Mouse (Mus musculus) limb, embryonic 14.5 days (tissue): ENCODE measurements at regions not wholly inside any gene's neighbourhood (a gene's known extent, or its start where the extent isn't known, plus 50 kb on each side); places are given as distances from the start of the nearest gene placed in this dataset.

Source experiments
- ATAC-seq: fragments of 200-750 bp; cut with Nextera tagmentation; 2 replicates; pipeline ENCODE4 v1.8.0; 2017; ENCODE audit warnings: low read depth, moderate number of reproducible peaks, moderate TSS enrichment; ENCODE audit not compliant: low FRiP score
- DNase-seq: peaks from one replicate; pipeline ENCODE4 v3.0.0-alpha.2; 2015; ENCODE audit warnings: low spot score
- H3K27ac ChIP-seq: fragments of 300-500 bp; sonication (generic); replicated peaks from 2 replicates; pipeline ENCODE4 v1.5.1; 2014; ENCODE audit warnings: low read depth, mild to moderate bottlenecking, low read length, moderate library complexity, mixed read lengths
- H3K27me3 ChIP-seq: fragments of 300-500 bp; sonication (generic); 2 replicates; pipeline ENCODE4 v1.6.1; 2014; ENCODE audit warnings: low read length, mixed read lengths; ENCODE audit not compliant: control insufficient read depth, insufficient read depth
- H3K36me3 ChIP-seq: fragments of 300-500 bp; sonication (generic); 2 replicates; pipeline ENCODE4 v1.6.1; 2014; ENCODE audit warnings: mild to moderate bottlenecking, low read length, moderate library complexity, mixed read lengths; ENCODE audit not compliant: control insufficient read depth, insufficient read depth
- H3K4me1 ChIP-seq: fragments of 300-500 bp; sonication (generic); 2 replicates; pipeline ENCODE4 v1.6.1; 2014; ENCODE audit warnings: antibody characterized with exemption, low read length, mixed read lengths; ENCODE audit not compliant: control insufficient read depth, insufficient read depth
- H3K4me2 ChIP-seq: fragments of 300-500 bp; sonication (generic); replicated peaks from 2 replicates; pipeline ENCODE4 v1.6.1; 2014; ENCODE audit warnings: low read depth, mild to moderate bottlenecking, low read length, moderate library complexity; ENCODE audit not compliant: severe bottlenecking
- H3K4me3 ChIP-seq: fragments of 300-500 bp; sonication (generic); replicated peaks from 2 replicates; pipeline ENCODE4 v1.5.1; 2014; ENCODE audit warnings: low read length
- H3K9ac ChIP-seq: fragments of 300-500 bp; sonication (generic); 2 replicates; pipeline ENCODE4 v1.6.1; 2014; ENCODE audit warnings: mild to moderate bottlenecking, low read depth, low read length, moderate library complexity; ENCODE audit not compliant: severe bottlenecking
- H3K9me3 ChIP-seq: fragments of 300-500 bp; sonication (generic); 2 replicates; pipeline ENCODE4 v1.6.1; 2016; ENCODE audit warnings: low read length; ENCODE audit not compliant: control insufficient read depth
- POLR2A ChIP-seq: fragments of 200-500 bp; IDR thresholded peaks from 2 replicates; pipeline ENCODE4 v1.8.0; 2012; ENCODE audit warnings: inconsistent platforms, mild to moderate bottlenecking, moderate library complexity, borderline replicate concordance; ENCODE audit not compliant: insufficient read depth, insufficient read length; ENCODE audit errors: extremely low read depth
- WGBS: fragments of 180-500 bp; shearing (Covaris S2); extraction: QIAGEN DNeasy Blood & Tissue Kit; methylation state at CpG from one replicate; pipeline ENCODE4 v1.1.7; 2014; 5-methylcytosine and 5-hydroxymethylcytosine counted together

DNA sequence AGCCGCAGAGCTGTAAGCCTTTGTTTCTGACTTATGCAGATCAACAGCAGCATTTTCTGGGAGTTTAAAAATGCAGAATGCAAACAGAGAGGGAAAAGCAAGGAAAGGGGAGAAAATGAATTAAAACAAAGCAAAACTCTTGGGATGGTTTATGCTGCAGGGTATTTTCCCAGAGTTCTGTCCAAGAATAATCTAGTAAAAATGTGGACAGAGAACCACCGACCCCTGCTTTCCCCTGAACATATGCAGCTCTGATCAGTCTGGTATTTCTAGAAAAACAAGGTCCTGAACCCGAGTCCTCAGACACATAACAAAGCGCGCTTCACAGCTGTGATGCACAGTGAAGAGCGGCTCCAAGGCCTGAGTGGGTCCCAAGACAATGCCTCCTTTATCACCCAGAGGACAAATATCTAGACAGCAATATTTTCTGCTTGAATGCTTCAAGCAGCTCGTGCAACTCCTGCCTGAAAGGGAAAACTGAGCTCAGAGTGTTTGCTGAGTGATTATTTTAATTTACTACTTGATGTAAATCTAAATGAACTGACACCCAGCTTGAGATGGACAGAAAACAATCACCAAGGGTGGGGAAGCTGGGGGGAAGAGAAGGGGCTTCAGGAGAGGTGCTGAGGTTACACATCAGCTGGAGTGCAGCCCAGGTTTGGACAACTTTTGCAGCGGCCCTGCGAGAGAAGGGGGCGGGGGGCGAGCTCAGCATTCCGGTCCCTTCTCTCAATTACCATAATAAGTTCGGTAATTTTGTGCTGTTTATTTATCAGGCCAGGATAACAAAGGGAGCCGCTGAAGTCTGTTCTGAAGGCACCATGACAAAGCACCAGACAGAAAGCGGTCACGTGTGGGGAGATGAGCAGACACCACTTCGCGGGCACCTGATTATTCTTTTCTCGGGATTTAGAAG, 853.6 kb downstream of the 5730522E02Rik start:
- WGBS: 16% methylated on average over 19 of the region's 19 CpGs
- no peaks in the 10 kb centered on the region for H3K36me3 ChIP-seq
- H3K4me2 ChIP-seq: peak overlapping the region; percentile 57
- no peak overlapping the region for H3K27ac ChIP-seq
- peak overlapping the region; percentile 28 for H3K4me3 ChIP-seq
- peak overlapping the region; percentile 3; the same call in 1 of the 2 replicates for H3K9ac ChIP-seq
- H3K9me3 ChIP-seq: no peaks in the 10 kb centered on the region
- H3K4me1 ChIP-seq: peaks cover 6% of the 10 kb centered on the region; the same call in 1 of the 2 replicates
- no peak for TF ChIP-seq POLR2A
- ATAC-seq (no peak), DNase-seq (peak; percentile 5)
- no peaks in the 10 kb centered on the region for H3K27me3 ChIP-seq

DNA sequence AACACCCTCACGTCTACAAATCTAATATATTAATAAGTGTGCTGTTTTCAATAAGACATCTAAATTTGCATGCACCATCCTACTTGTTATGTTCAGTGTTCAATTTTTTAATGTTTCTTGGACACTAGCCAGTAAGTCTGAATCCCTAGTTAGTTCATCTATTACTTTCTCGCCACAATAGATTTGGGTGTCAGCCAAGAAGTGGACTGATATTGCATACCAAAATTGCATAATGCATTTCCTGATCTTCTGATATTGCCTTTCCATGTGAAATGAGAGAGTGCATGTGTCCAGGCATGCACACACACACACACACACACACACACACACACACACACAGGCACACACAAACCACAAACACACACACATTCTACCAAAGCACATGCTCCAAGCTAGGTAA, 874.9 kb downstream of the 5730522E02Rik start:
- DNase-seq: peak; percentile 13
- Histone ChIP-seq H3K36me3 (no peaks in the 10 kb centered on the region), H3K4me1 (no peaks in the 10 kb centered on the region), H3K9ac (no peak overlapping the region), H3K27ac (no peak overlapping the region), H3K4me3 (no peak overlapping the region), H3K27me3 (no peaks in the 10 kb centered on the region), H3K9me3 (no peaks in the 10 kb centered on the region), H3K4me2 (no peak overlapping the region)
- no peak for TF ChIP-seq POLR2A
- 59% methylated on average over 2 of the region's 2 CpGs for WGBS
- ATAC-seq: no peak

DNA sequence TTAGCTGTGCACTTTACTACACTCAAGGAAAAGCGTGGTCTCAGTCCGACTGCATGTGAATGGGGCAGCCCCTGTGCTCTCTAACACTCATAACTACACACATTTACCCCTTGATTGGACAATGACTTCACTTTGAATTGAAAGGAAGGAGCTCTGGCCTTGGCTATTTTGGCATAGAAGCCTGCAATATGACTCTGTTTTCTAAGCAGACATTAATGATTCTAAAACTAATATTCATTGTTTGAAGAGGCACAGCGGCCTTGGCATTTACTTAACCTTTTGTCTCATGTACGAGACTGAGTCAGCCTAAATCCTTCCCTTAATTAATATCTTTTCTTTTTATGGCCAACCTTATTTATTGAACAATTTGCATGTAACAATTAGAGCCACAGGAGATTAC, 879.9 kb downstream of the 5730522E02Rik start:
- no peak overlapping the region for H3K4me2 ChIP-seq
- no peak overlapping the region for H3K4me3 ChIP-seq
- H3K9me3 ChIP-seq: no peaks in the 10 kb centered on the region
- no peaks in the 10 kb centered on the region for H3K27me3 ChIP-seq
- no peaks in the 10 kb centered on the region for H3K4me1 ChIP-seq
- DNase-seq (no peak), ATAC-seq (no peak)
- no peaks in the 10 kb centered on the region for H3K36me3 ChIP-seq
- TF ChIP-seq POLR2A: no peak
- WGBS: 77% methylated on average over 4 of the region's 4 CpGs
- H3K9ac ChIP-seq: no peak overlapping the region
- no peak overlapping the region for H3K27ac ChIP-seq

DNA sequence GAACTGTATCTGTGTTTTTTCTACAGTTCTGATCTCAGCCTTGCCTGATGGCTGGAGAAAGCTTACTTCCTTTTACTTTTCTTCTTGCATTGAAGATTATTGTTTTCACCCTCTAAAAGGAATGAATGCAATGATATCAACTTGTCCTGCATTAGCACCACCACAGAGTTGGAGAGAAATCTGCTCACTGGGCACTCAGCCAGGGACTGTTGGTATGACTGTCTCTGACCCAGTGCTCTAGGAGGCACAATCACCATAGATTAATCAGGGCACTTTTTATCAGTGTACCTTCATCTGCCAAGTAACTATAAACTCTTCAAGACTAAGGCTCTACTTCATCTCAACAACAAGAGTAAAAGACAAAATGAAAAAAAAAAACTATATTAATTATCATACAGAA, 888.1 kb downstream of the 5730522E02Rik start:
- no peak for ATAC-seq
- Histone ChIP-seq H3K4me2 (no peak overlapping the region), H3K27me3 (no peaks in the 10 kb centered on the region), H3K9ac (no peak overlapping the region), H3K36me3 (no peaks in the 10 kb centered on the region), H3K27ac (no peak overlapping the region), H3K9me3 (no peaks in the 10 kb centered on the region), H3K4me1 (no peaks in the 10 kb centered on the region), H3K4me3 (no peak overlapping the region)
- DNase-seq: no peak
- TF ChIP-seq POLR2A: no peak

DNA sequence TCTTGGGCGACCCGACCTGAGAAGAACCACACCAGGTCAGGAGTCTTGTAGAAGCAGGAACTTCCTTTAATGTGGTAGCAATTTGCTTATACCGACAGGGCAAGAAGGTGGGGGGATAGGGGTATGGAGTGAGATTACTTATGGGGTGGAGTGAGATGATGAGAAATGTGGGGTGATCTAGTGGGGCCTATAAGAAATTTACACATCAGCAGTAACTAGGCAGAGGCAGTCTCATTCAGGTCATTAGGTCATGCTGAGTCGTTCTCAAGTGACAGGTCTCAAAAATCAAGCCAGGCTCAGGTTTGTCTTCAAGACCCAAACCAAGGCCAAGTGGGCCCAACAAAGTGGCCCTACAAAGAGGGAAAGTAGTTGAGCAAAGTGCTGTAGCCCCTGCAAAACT, 889.1 kb downstream of the 5730522E02Rik start:
- H3K4me1 ChIP-seq: no peaks in the 10 kb centered on the region
- WGBS: 83% methylated on average over 4 of the region's 4 CpGs
- no peak overlapping the region for H3K4me2 ChIP-seq
- no peaks in the 10 kb centered on the region for H3K36me3 ChIP-seq
- no peaks in the 10 kb centered on the region for H3K9me3 ChIP-seq
- TF ChIP-seq POLR2A: no peak
- DNase-seq: no peak
- no peak overlapping the region for H3K9ac ChIP-seq
- ATAC-seq: no peak
- no peak overlapping the region for H3K27ac ChIP-seq
- no peak overlapping the region for H3K4me3 ChIP-seq
- no peaks in the 10 kb centered on the region for H3K27me3 ChIP-seq
